Mouse (Mus musculus): ENCODE data around the gene Dnajc30. TPM values are rescaled to one million over a fixed set of nuclear protein-coding genes. Genes with fewer than 3 reads are reported as not detected.
A peak's percentile ranks its signal among the peaks of the same experiment; 100 is the strongest.
"Not testable (repeated sequence)": the region's sequence is repeated elsewhere in the genome, so short reads cannot be mapped to it uniquely, and the experiment has no call there.

Dnajc30 gene
- polyA plus RNA-seq, 1 experiment from 2014 or later = 28.1 TPM

- Histone ChIP-seq H3K4me3 (no peak overlapping the region), H3K36me3 (peaks cover 52% of the 10 kb centered on the region), H3K9me3 (peaks cover 2% of the 10 kb centered on the region; the same call in 1 of the 2 replicates), H3K27ac (replicated peaks) (no peak overlapping the region), H3K27me3 (replicated peaks) (no peaks in the 10 kb centered on the region), H3K4me2 (no peak overlapping the region), H3K9ac (0 out of 2 replicates have a peak overlapping the region, but pooled peaks have one; percentile 24), H3K4me1 (peaks cover 22% of the 10 kb centered on the region)
- no peak for ATAC-seq (ENCODE audit: extremely low read depth, insufficient number of reproducible peaks, low FRiP score, low TSS enrichment)
- WGBS = 56% methylated on average over 18 of the region's 18 CpGs
Measured at GRCm38 (mm10) chr5:135035608-135036359, 28.2 kb upstream of the Dnajc30 start.

DNA sequence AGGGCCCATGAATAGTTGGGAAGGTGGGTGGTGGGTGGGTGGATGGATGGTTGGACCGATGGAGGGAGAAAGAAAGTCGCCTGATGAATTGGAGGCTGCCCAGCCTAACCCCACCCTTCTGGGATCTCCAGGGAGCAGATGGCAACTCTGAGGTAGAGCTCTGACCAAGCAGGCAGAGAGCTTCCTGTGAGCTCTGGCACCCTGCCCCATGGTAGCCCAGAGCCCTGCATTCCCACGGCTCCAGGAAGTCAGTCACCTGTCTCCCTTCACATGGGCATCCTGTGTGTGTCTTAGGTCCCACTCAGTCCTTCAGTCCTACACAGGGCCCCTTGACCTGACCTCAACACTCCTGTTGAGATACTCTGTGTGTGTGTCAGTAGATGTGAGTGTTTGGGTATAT is 26.1 kb upstream of the Dnajc30 start:
- H3K4me3 ChIP-seq = no peak overlapping the region
- H3K36me3 ChIP-seq = peaks cover 66% of the 10 kb centered on the region
- no peak for ATAC-seq (ENCODE audit: extremely low read depth, insufficient number of reproducible peaks, low FRiP score, low TSS enrichment)
- no peak overlapping the region for H3K4me2 ChIP-seq
- H3K9ac ChIP-seq = no peak overlapping the region
- H3K27ac ChIP-seq (replicated peaks) = no peak overlapping the region
- no peaks in the 10 kb centered on the region for H3K27me3 ChIP-seq (replicated peaks)
- 73% methylated on average over 3 of the region's 3 CpGs for WGBS
- peaks cover 24% of the 10 kb centered on the region for H3K4me1 ChIP-seq
- H3K9me3 ChIP-seq = peaks cover 2% of the 10 kb centered on the region; the same call in 1 of the 2 replicates

GRCm38 (mm10) chr5:135039541-135039940 is 24.5 kb upstream of the Dnajc30 start:
- Histone ChIP-seq H3K4me3 (no peak overlapping the region), H3K27me3 (replicated peaks) (no peaks in the 10 kb centered on the region), H3K9me3 (no peaks in the 10 kb centered on the region), H3K4me1 (peaks cover 24% of the 10 kb centered on the region), H3K4me2 (no peak overlapping the region), H3K27ac (replicated peaks) (no peak overlapping the region), H3K36me3 (peaks cover 64% of the 10 kb centered on the region), H3K9ac (peak overlapping the region; percentile 41)
- 71% methylated on average over 9 of the region's 9 CpGs for WGBS
- no peak for ATAC-seq (ENCODE audit: extremely low read depth, insufficient number of reproducible peaks, low FRiP score, low TSS enrichment)

DNA sequence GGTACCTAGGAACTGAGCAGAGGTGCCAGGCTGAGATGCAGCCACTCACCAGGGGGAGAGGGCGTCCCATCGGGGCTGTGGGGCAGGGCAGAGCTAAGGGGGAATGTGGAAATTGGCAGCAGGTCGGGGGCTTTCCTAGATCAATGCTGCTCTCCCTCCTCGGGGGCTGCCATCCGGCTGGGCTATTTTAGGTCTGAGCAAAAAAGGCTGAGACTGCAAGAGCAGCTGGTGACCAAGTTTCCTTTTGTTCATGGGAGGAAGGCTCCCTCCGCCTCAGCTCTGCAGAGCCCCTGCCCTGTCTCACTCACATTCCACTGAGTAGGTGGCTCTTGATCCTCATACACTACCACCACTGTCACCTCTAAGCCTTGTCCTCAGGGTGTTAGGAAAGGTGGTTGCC is 23.9 kb upstream of the Dnajc30 start:
- no peaks in the 10 kb centered on the region for H3K9me3 ChIP-seq
- H3K4me3 ChIP-seq = no peak overlapping the region
- WGBS = 32% methylated on average over 6 of the region's 6 CpGs
- peak overlapping the region; percentile 48 for H3K27ac ChIP-seq (replicated peaks)
- ATAC-seq (ENCODE audit: extremely low read depth, insufficient number of reproducible peaks, low FRiP score, low TSS enrichment) = no peak
- peaks cover 24% of the 10 kb centered on the region for H3K4me1 ChIP-seq
- H3K27me3 ChIP-seq (replicated peaks) = no peaks in the 10 kb centered on the region
- peak overlapping the region; percentile 41 for H3K9ac ChIP-seq
- no peak overlapping the region for H3K4me2 ChIP-seq
- H3K36me3 ChIP-seq = peaks cover 65% of the 10 kb centered on the region

- ATAC-seq (ENCODE audit: extremely low read depth, insufficient number of reproducible peaks, low FRiP score, low TSS enrichment) = no peak
- peaks cover 72% of the 10 kb centered on the region for H3K36me3 ChIP-seq
- H3K4me1 ChIP-seq = peaks cover 18% of the 10 kb centered on the region
- peak overlapping the region; percentile 48; the same call in 1 of the 2 replicates for H3K27ac ChIP-seq (replicated peaks)
- H3K9me3 ChIP-seq = no peaks in the 10 kb centered on the region
- peak overlapping the region; percentile 41 for H3K9ac ChIP-seq
- H3K4me3 ChIP-seq = no peak overlapping the region
- 43% methylated on average over 11 of the region's 11 CpGs for WGBS
- H3K4me2 ChIP-seq = no peak overlapping the region
- no peaks in the 10 kb centered on the region for H3K27me3 ChIP-seq (replicated peaks)
Measured at GRCm38 (mm10) chr5:135040777-135041176, 23.2 kb upstream of the Dnajc30 start.

GRCm38 (mm10) chr5:135042105-135042788 is 21.8 kb upstream of the Dnajc30 start:
- Histone ChIP-seq H3K9ac (no peak overlapping the region), H3K27ac (replicated peaks) (no peak overlapping the region), H3K36me3 (peaks cover 78% of the 10 kb centered on the region), H3K27me3 (replicated peaks) (no peaks in the 10 kb centered on the region), H3K9me3 (no peaks in the 10 kb centered on the region), H3K4me1 (peaks cover 17% of the 10 kb centered on the region), H3K4me2 (peak overlapping the region; percentile 29; the same call in 1 of the 2 replicates), H3K4me3 (no peak overlapping the region)
- no peak; the same call in 1 of the 2 replicates for ATAC-seq (ENCODE audit: extremely low read depth, insufficient number of reproducible peaks, low FRiP score, low TSS enrichment)
- WGBS = 49% methylated on average over 21 of the region's 21 CpGs

- Histone ChIP-seq H3K9ac (no peak overlapping the region), H3K4me3 (no peak overlapping the region), H3K27ac (replicated peaks) (no peak overlapping the region), H3K9me3 (no peaks in the 10 kb centered on the region), H3K4me2 (no peak overlapping the region), H3K4me1 (peaks cover 15% of the 10 kb centered on the region), H3K27me3 (replicated peaks) (no peaks in the 10 kb centered on the region), H3K36me3 (peaks cover 80% of the 10 kb centered on the region)
- ATAC-seq (ENCODE audit: extremely low read depth, insufficient number of reproducible peaks, low FRiP score, low TSS enrichment) = no peak
- 88% methylated on average over 3 of the region's 3 CpGs for WGBS
Measured at GRCm38 (mm10) chr5:135044575-135044974, 19.4 kb upstream of the Dnajc30 start.

GRCm38 (mm10) chr5:135048539-135048938 is 15.5 kb upstream of the Dnajc30 start:
- H3K4me1 ChIP-seq = no peaks in the 10 kb centered on the region
- no peaks in the 10 kb centered on the region for H3K9me3 ChIP-seq
- no peaks in the 10 kb centered on the region for H3K27me3 ChIP-seq (replicated peaks)
- H3K9ac ChIP-seq = no peak overlapping the region
- H3K4me3 ChIP-seq = no peak overlapping the region
- no peak overlapping the region for H3K27ac ChIP-seq (replicated peaks)
- ATAC-seq (ENCODE audit: extremely low read depth, insufficient number of reproducible peaks, low FRiP score, low TSS enrichment) = no peak; the same call in 1 of the 2 replicates
- peaks cover 95% of the 10 kb centered on the region for H3K36me3 ChIP-seq
- 90% methylated on average over 5 of the region's 5 CpGs for WGBS
- H3K4me2 ChIP-seq = no peak overlapping the region

GRCm38 (mm10) chr5:135049268-135049667 is 14.7 kb upstream of the Dnajc30 start:
- H3K9me3 ChIP-seq; H3K9ac ChIP-seq; ATAC-seq (ENCODE audit: extremely low read depth, insufficient number of reproducible peaks, low FRiP score, low TSS enrichment); H3K4me3 ChIP-seq; H3K27ac ChIP-seq (replicated peaks); H3K4me2 ChIP-seq; H3K4me1 ChIP-seq; H3K27me3 ChIP-seq (replicated peaks): not testable (repeated sequence)
- peaks cover 97% of the 10 kb centered on the region for H3K36me3 ChIP-seq
- 80% methylated on average over 6 of the region's 6 CpGs for WGBS

DNA sequence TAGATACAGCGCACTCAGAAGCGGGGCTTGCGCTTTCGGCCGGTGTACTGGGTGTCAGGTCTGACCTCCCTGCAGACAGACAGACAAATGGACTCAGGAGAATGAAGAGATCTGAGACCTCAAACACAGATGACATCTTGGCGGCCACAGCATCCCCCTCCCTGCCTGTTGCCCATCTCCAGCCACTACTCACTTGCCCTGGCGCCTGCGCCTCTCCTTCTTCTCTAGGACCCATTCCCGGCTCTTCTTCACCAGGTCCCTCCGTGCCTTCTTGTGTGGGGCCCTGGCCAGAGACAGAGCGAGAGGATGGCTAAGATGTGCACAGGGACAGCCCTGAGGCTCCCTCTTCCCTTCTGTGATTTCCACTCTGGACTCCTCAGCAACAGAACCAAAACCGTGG is 10.6 kb upstream of the Dnajc30 start:
- Histone ChIP-seq H3K4me2 (no peak overlapping the region), H3K27me3 (replicated peaks) (no peaks in the 10 kb centered on the region), H3K9me3 (no peaks in the 10 kb centered on the region), H3K9ac (no peak overlapping the region), H3K36me3 (peaks cover 96% of the 10 kb centered on the region), H3K4me3 (no peak overlapping the region), H3K4me1 (no peaks in the 10 kb centered on the region), H3K27ac (replicated peaks) (no peak overlapping the region)
- no peak for ATAC-seq (ENCODE audit: extremely low read depth, insufficient number of reproducible peaks, low FRiP score, low TSS enrichment)
- 70% methylated on average over 12 of the region's 12 CpGs for whole genome bisulfite sequencing

GRCm38 (mm10) chr5:135064382-135064766 is 372 bp downstream of the Dnajc30 start:
- WGBS = under 1% methylated on average over 40 of the region's 40 CpGs
- Histone ChIP-seq H3K27me3 (replicated peaks) (no peaks in the 10 kb centered on the region), H3K4me2 (peak overlapping the region; percentile 96), H3K27ac (replicated peaks) (peak overlapping the region; percentile 64), H3K36me3 (peaks cover 59% of the 10 kb centered on the region), H3K9me3 (peaks cover 6% of the 10 kb centered on the region), H3K4me1 (peaks cover 24% of the 10 kb centered on the region), H3K9ac (peak overlapping the region; percentile 91), H3K4me3 (peak overlapping the region; percentile 94)
- ATAC-seq (ENCODE audit: extremely low read depth, insufficient number of reproducible peaks, low FRiP score, low TSS enrichment) = peak; percentile 62

Measured in heart, embryonic 13.5 days (tissue).